Mouse (Mus musculus) liver, embryonic 16.5 days (tissue): ENCODE results near the gene Fry. TPM values are rescaled to one million over a fixed set of nuclear protein-coding genes. Genes with fewer than 3 reads are reported as not detected.

Experiments
- ATAC-seq: fragments of 200-750 bp; cut with Nextera tagmentation; 2 replicates; pipeline ENCODE4 v1.8.0; 2017; ENCODE audit warnings: low read depth, mild to moderate bottlenecking, moderate number of reproducible peaks, moderate library complexity
- H3K27ac ChIP-seq: fragments of 300-500 bp; sonication (generic); 2 replicates; pipeline ENCODE4 v1.5.1; 2014; ENCODE audit warnings: mild to moderate bottlenecking, low read length
- H3K27me3 ChIP-seq: fragments of 300-500 bp; sonication (generic); 2 replicates; pipeline ENCODE4 v1.6.1; 2014; ENCODE audit warnings: low read depth, low read length, mixed read lengths; ENCODE audit not compliant: control insufficient read depth, insufficient read depth
- H3K36me3 ChIP-seq: fragments of 300-500 bp; sonication (generic); 2 replicates; pipeline ENCODE4 v1.6.1; 2014; ENCODE audit warnings: mild to moderate bottlenecking; ENCODE audit not compliant: control insufficient read depth, insufficient read depth
- H3K4me1 ChIP-seq: fragments of 300-500 bp; sonication (generic); 2 replicates; pipeline ENCODE4 v1.6.1; 2014; ENCODE audit warnings: low read depth, low read length, mixed read lengths; ENCODE audit not compliant: control insufficient read depth
- H3K4me2 ChIP-seq: fragments of 300-500 bp; sonication (generic); 2 replicates; pipeline ENCODE4 v1.6.1; 2014; ENCODE audit warnings: low read depth, low read length, mixed read lengths
- H3K4me3 ChIP-seq: fragments of 300-500 bp; sonication (generic); 2 replicates; pipeline ENCODE4 v1.5.1; 2014; ENCODE audit warnings: low read depth, mild to moderate bottlenecking, low read length
- H3K9ac ChIP-seq: fragments of 300-500 bp; sonication (generic); 2 replicates; pipeline ENCODE4 v1.6.1; 2014; ENCODE audit warnings: low read depth, low read length
- H3K9me3 ChIP-seq: fragments of 300-500 bp; sonication (generic); replicated peaks from 2 replicates; pipeline ENCODE4 v1.6.1; 2016; ENCODE audit warnings: low read length; ENCODE audit not compliant: control insufficient read depth
- WGBS: fragments of 180-500 bp; shearing (Covaris S2); extraction: QIAGEN DNeasy Blood & Tissue Kit; methylation state at CpG from one replicate; pipeline ENCODE4 v1.1.7; 2014; ENCODE audit not compliant: insufficient replicate concordance; 5-methylcytosine and 5-hydroxymethylcytosine counted together
- polyA plus RNA-seq: library from polyadenylated mRNA; unstranded; fragments of >200 nt; fragmentation: Nextera tagmentation; extraction: Ambion mirVana; gene quantifications from 2 replicates; pipeline ENCODE4 v1.2.1, GENCODE M21; 2015

Gene Fry
- polyA plus RNA-seq, 1 experiment from 2014 or later = 2.7 TPM

- Histone ChIP-seq H3K9me3 (no peaks in the 10 kb centered on the region), H3K36me3 (no peaks in the 10 kb centered on the region), H3K9ac (no peak overlapping the region), H3K4me3 (no peak overlapping the region), H3K27me3 (no peaks in the 10 kb centered on the region), H3K4me1 (peaks cover 2% of the 10 kb centered on the region), H3K4me2 (no peak overlapping the region), H3K27ac (no peak overlapping the region)
- 38% methylated on average over 17 of the region's 17 CpGs for WGBS
- no peak for ATAC-seq
Measured at GRCm38 (mm10) chr5:150233154-150233886, 114.9 kb downstream of the Fry start.

GRCm38 (mm10) chr5:150235931-150236330 is 117.5 kb downstream of the Fry start:
- Histone ChIP-seq H3K36me3 (no peaks in the 10 kb centered on the region), H3K4me2 (no peak overlapping the region), H3K27ac (no peak overlapping the region), H3K4me1 (peaks cover 2% of the 10 kb centered on the region), H3K9ac (no peak overlapping the region), H3K9me3 (no peaks in the 10 kb centered on the region), H3K27me3 (no peaks in the 10 kb centered on the region), H3K4me3 (no peak overlapping the region)
- WGBS = 85% methylated on average over 5 of the region's 5 CpGs
- no peak for ATAC-seq

GRCm38 (mm10) chr5:150236597-150236996 is 118.2 kb downstream of the Fry start:
- H3K4me3 ChIP-seq = no peak overlapping the region
- ATAC-seq = no peak
- peaks cover 2% of the 10 kb centered on the region for H3K4me1 ChIP-seq
- no peaks in the 10 kb centered on the region for H3K36me3 ChIP-seq
- H3K4me2 ChIP-seq = no peak overlapping the region
- H3K9ac ChIP-seq = no peak overlapping the region
- no peaks in the 10 kb centered on the region for H3K27me3 ChIP-seq
- H3K9me3 ChIP-seq = no peaks in the 10 kb centered on the region
- no peak overlapping the region for H3K27ac ChIP-seq

- H3K4me2 ChIP-seq = no peak overlapping the region
- no peak overlapping the region for H3K9ac ChIP-seq
- no peak overlapping the region for H3K27ac ChIP-seq
- 82% methylated on average over 9 of the region's 9 CpGs for WGBS
- no peaks in the 10 kb centered on the region for H3K9me3 ChIP-seq
- no peak for ATAC-seq
- H3K36me3 ChIP-seq = no peaks in the 10 kb centered on the region
- no peaks in the 10 kb centered on the region for H3K4me1 ChIP-seq
- no peaks in the 10 kb centered on the region for H3K27me3 ChIP-seq
- no peak overlapping the region for H3K4me3 ChIP-seq
Measured at GRCm38 (mm10) chr5:150241638-150242037, 123.2 kb downstream of the Fry start.

GRCm38 (mm10) chr5:150246737-150247136 is 128.3 kb downstream of the Fry start:
- Histone ChIP-seq H3K4me1 (no peaks in the 10 kb centered on the region), H3K9me3 (no peaks in the 10 kb centered on the region), H3K27me3 (no peaks in the 10 kb centered on the region), H3K4me3 (no peak overlapping the region), H3K9ac (no peak overlapping the region), H3K36me3 (no peaks in the 10 kb centered on the region), H3K27ac (no peak overlapping the region), H3K4me2 (no peak overlapping the region)
- WGBS = 64% methylated on average over 3 of the region's 3 CpGs
- no peak for ATAC-seq

DNA sequence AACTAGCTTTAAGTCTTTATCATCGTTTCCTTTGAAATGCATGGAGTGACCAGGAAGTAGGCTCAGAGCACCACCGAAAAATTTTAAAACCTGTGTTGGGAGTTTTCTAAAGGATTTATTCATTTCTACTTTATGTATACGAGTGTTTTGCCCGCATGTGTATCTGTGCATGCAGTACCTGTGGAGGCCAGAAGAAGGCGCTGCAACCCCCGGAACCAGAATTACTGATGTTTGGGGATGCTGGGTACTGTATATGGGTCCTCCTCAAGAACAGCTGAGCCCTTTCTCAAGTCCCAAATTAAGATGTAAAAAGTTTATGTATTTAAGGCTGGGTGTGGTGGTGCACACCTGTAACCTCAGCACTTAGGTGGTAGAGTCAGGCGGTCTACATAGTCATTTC is 139.3 kb downstream of the Fry start:
- Histone ChIP-seq H3K4me2 (no peak overlapping the region), H3K9me3 (no peaks in the 10 kb centered on the region), H3K27ac (no peak overlapping the region), H3K36me3 (no peaks in the 10 kb centered on the region), H3K4me3 (no peak overlapping the region), H3K9ac (no peak overlapping the region), H3K27me3 (0 out of 2 replicates have a peak, but pooled peaks cover 3% of the 10 kb centered on the region), H3K4me1 (no peaks in the 10 kb centered on the region; the same call in 1 of the 2 replicates)
- ATAC-seq = no peak
- 68% methylated on average over 7 of the region's 7 CpGs for WGBS

DNA sequence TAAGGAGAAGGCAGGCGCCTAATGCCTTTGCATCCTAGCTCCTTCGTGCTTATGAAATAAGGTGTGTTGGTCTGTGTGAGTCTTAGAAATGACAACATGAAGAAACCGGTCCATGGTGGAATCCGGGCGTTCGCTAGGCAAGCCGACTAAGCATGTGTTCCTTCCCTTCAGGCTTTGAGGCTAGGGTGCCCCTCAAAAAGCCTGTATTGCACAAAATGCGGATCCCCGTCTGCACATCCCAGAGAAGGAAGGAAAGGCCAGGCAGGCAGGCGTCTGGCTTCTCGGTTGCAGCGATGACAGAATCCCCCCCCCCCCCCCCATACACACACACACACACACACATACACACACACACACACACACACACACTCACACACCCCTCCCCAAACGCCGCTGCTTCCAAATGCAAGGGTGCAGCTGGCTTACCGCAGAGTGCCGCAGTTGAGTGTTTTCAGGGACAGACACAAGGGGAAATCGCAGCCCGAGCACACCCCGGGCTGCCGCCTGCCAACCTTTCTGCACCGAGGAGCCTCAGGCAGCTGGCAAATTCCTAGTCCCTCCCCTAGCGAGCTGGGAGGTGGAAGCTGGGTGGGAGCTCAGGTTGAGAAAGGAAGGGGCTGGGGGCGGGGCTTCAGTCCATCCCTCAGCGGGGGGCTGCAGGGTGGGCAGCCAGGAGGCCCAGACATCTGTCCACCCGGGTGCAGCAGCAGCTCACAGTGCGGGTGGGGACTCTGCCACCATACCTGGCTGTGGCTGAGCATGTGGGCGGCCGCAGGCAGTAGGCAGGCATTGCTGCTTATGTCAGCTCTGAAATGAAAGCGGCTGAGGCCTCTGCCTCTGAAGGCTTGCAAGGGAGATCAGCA is 141.0 kb downstream of the Fry start:
- no peak overlapping the region for H3K27ac ChIP-seq
- H3K4me2 ChIP-seq = peak overlapping the region; percentile 57
- no peaks in the 10 kb centered on the region for H3K36me3 ChIP-seq
- peak; percentile 19; the same call in 1 of the 2 replicates for ATAC-seq
- no peaks in the 10 kb centered on the region; the same call in 1 of the 2 replicates for H3K4me1 ChIP-seq
- WGBS = 4% methylated on average over 29 of the region's 29 CpGs
- peak overlapping the region; percentile 48 for H3K4me3 ChIP-seq
- H3K9me3 ChIP-seq = no peaks in the 10 kb centered on the region
- 0 out of 2 replicates have a peak, but pooled peaks cover 3% of the 10 kb centered on the region for H3K27me3 ChIP-seq
- no peak overlapping the region for H3K9ac ChIP-seq

DNA sequence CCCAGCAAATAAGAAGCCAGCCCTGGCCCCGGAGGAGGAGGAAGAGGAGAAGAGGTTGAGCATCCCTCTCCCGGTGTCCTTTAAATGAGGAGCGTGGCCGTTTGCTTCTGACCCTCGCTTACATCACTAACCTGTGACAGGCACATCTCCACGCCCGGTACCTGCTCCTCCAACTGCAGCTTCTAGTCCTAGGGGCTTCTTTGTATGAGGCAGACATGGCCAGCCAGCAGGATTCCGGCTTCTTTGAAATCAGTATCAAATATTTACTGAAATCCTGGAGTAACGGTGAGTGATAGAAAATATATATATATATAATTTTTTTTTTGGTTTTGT is 141.6 kb downstream of the Fry start:
- H3K4me2 ChIP-seq = peak overlapping the region; percentile 57
- no peaks in the 10 kb centered on the region for H3K36me3 ChIP-seq
- H3K4me3 ChIP-seq = peak overlapping the region; percentile 48
- H3K4me1 ChIP-seq = no peaks in the 10 kb centered on the region; the same call in 1 of the 2 replicates
- no peak overlapping the region for H3K27ac ChIP-seq
- ATAC-seq = no peak
- H3K27me3 ChIP-seq = 0 out of 2 replicates have a peak, but pooled peaks cover 3% of the 10 kb centered on the region
- no peak overlapping the region for H3K9ac ChIP-seq
- no peaks in the 10 kb centered on the region for H3K9me3 ChIP-seq
- 45% methylated on average over 9 of the region's 9 CpGs for WGBS

GRCm38 (mm10) chr5:150261361-150261760 is 142.9 kb downstream of the Fry start:
- no peak for ATAC-seq
- Histone ChIP-seq H3K36me3 (no peaks in the 10 kb centered on the region), H3K4me2 (no peak overlapping the region), H3K27me3 (0 out of 2 replicates have a peak, but pooled peaks cover 3% of the 10 kb centered on the region), H3K9ac (no peak overlapping the region), H3K27ac (no peak overlapping the region), H3K4me3 (no peak overlapping the region), H3K4me1 (no peaks in the 10 kb centered on the region; the same call in 1 of the 2 replicates), H3K9me3 (no peaks in the 10 kb centered on the region)
- 57% methylated on average over 4 of the region's 4 CpGs for WGBS
